14 mouse cellular contexts compared by ENCODE assay signal in genomic region chr4:136964990-136965421, GRCm38 (mm10). TPM values are rescaled to one million over a fixed set of nuclear protein-coding genes. Genes with fewer than 3 reads are reported as not detected.
DNase-seq lines count a peak whose midpoint lies in the region.
"Had no signal": no experiment of that assay in that cellular context is flagged by ENCODE, and none has a peak within 500 bp of the region (broad histone marks: within the 10 kb centered on the region; RNA-seq: fewer than 3 reads in every experiment).

No protein-coding gene starts in this region.

- 16% methylated on average over 15 of the region's 15 CpGs for WGBS in midbrain, embryonic 10.5 days

- no peak overlapping the region for H3K4me3 ChIP-seq in midbrain, embryonic 10.5 days

- intact Hi-C loops in heart, postnatal 14 days (cut with DNase I) = no loop called here
- intact Hi-C loops in gastrocnemius, postnatal 36 days (cut with DNase I) = no loop called here

- DNase-seq in heart, postnatal 4 days = peak; percentile 25
- no peak for DNase-seq in heart, postnatal 14 days
- peak; percentile 62 for DNase-seq in embryo, embryonic 10.5 days (ENCODE audit: low spot score)
- peak; percentile 40 for DNase-seq in forelimb bud, embryonic 11.5 days (ENCODE audit: low read depth, low spot score)
- DNase-seq in midbrain, embryonic 10.5 days (ENCODE audit: low spot score) = peak; percentile 80
- DNase-seq in frontal cortex, postnatal 10 days (ENCODE audit: low spot score in 2 of 2) = no peak
- no peak for DNase-seq in gastrocnemius, postnatal 36 days
- no peak for DNase-seq in thymus, postnatal 14 days
- DNase-seq: forebrain, postnatal 0 days; kidney, adult 18-20 months had no signal

- peak overlapping the region; percentile 70 for H3K27ac ChIP-seq in midbrain, embryonic 10.5 days (replicated peaks)
- H3K27ac ChIP-seq: macrophage had no signal

- no peaks in the 10 kb centered on the region for H3K9me3 ChIP-seq in midbrain, embryonic 10.5 days (replicated peaks)

- H3K36me3 ChIP-seq in midbrain, embryonic 10.5 days = no peaks in the 10 kb centered on the region

- peaks cover 100% of the 10 kb centered on the region for H3K27me3 ChIP-seq in midbrain, embryonic 10.5 days (ENCODE audit: low read depth, poor library complexity, severe bottlenecking)

- H3K4me1 ChIP-seq in midbrain, embryonic 10.5 days = peaks cover 100% of the 10 kb centered on the region

RNA-seq across cellular contexts. Expression of gene Epha8, which starts 8.4 kb away (rescaled TPM):
- total RNA-seq in heart, postnatal 4 days (2021) = not detected
- total RNA-seq in heart, postnatal 14 days (2021) = not detected
- polyA plus RNA-seq in midbrain, embryonic 10.5 days (2016; fragmentation: Nextera tagmentation; extraction: Ambion mirVana) = 3.9 and 6.9 TPM in 2 replicates
- total RNA-seq in gastrocnemius, postnatal 36 days (2021) = not detected
- total RNA-seq: granulocyte monocyte progenitor cell, adult 5-6 weeks; MEL had no signal
- polyA plus RNA-seq: heart, embryonic 16.5 days; macrophage had no signal

Comparison
In these comparisons a context has a peak if more than half of its experiments do, and no peak if none do; other contexts are left out.
1. DNase-seq: peak in heart, postnatal 4 days (single experiment), embryo, embryonic 10.5 days (single experiment), forelimb bud, embryonic 11.5 days (single experiment) and midbrain, embryonic 10.5 days (single experiment); none in heart, postnatal 14 days (0 of 2), frontal cortex, postnatal 10 days (0 of 2), gastrocnemius, postnatal 36 days (0 of 2) and thymus, postnatal 14 days (single experiment).